8 mouse cellular contexts compared by ENCODE assay signal in genomic region chr6:57570170-57570974, GRCm38 (mm10). TPM values are rescaled to one million over a fixed set of nuclear protein-coding genes. Genes with fewer than 3 reads are reported as not detected.
A peak's percentile ranks its signal among the peaks of the same experiment; 100 is the strongest.
DNase-seq lines count a peak whose midpoint lies in the region; ATAC-seq and TF ChIP-seq lines count a peak whose summit lies in the region.

No protein-coding gene starts in this region.

- H3K4me3 ChIP-seq in embryonic facial prominence, embryonic 11.5 days (ENCODE audit: low read depth, low read length), result no peak overlapping the region
- H3K4me3 ChIP-seq in hindbrain, postnatal 0 days (ENCODE audit: low read length), result no peak overlapping the region
- H3K4me3 ChIP-seq in left cerebral cortex, adult 2 months, result no peak overlapping the region
- H3K4me3 ChIP-seq in midbrain, embryonic 16.5 days (ENCODE audit: low read depth, low read length), result no peak overlapping the region

- H3K9ac ChIP-seq in embryonic facial prominence, embryonic 11.5 days (replicated peaks; ENCODE audit: low read length), result no peak overlapping the region
- H3K9ac ChIP-seq in hindbrain, postnatal 0 days (replicated peaks; ENCODE audit: low read length), result no peak overlapping the region
- no peak overlapping the region for H3K9ac ChIP-seq in midbrain, embryonic 16.5 days (ENCODE audit: low read depth, low read length)

- H3K9me3 ChIP-seq in embryonic facial prominence, embryonic 11.5 days (replicated peaks; ENCODE audit: control insufficient read depth, low read length), result no peaks in the 10 kb centered on the region
- no peaks in the 10 kb centered on the region for H3K9me3 ChIP-seq in hindbrain, postnatal 0 days (ENCODE audit: low read length)
- no peaks in the 10 kb centered on the region for H3K9me3 ChIP-seq in midbrain, embryonic 16.5 days (replicated peaks; ENCODE audit: control insufficient read depth, low read length, poor library complexity, severe bottlenecking)

- TF ChIP-seq CTCF in hindbrain, postnatal 0 days (IDR thresholded peaks at IDR 0.05; ENCODE audit: low read depth), result peak; percentile 74
- peak; percentile 76 for TF ChIP-seq CTCF in left cerebral cortex, adult 2 months (IDR thresholded peaks at IDR 0.05)

- ATAC-seq in embryonic facial prominence, embryonic 11.5 days (replicated peaks; ENCODE audit: insufficient number of reproducible peaks, low FRiP score, low TSS enrichment, low read depth), result no peak
- peak; percentile 71 for ATAC-seq in hindbrain, postnatal 0 days
- ATAC-seq in midbrain, embryonic 16.5 days, result peak; percentile 62

- no peak overlapping the region for H3K27ac ChIP-seq in embryonic facial prominence, embryonic 11.5 days (replicated peaks; ENCODE audit: low read depth, low read length)
- H3K27ac ChIP-seq in hindbrain, postnatal 0 days, result no peak overlapping the region
- no peak overlapping the region for H3K27ac ChIP-seq in left cerebral cortex, adult 2 months
- H3K27ac ChIP-seq in midbrain, embryonic 16.5 days (ENCODE audit: low read length), result no peak overlapping the region

- no peak overlapping the region for H3K4me2 ChIP-seq in embryonic facial prominence, embryonic 11.5 days (ENCODE audit: low read depth, low read length)
- no peak overlapping the region for H3K4me2 ChIP-seq in hindbrain, postnatal 0 days (ENCODE audit: low read depth, low read length)
- no peak overlapping the region for H3K4me2 ChIP-seq in midbrain, embryonic 16.5 days (ENCODE audit: low read length)

- no peaks in the 10 kb centered on the region for H3K4me1 ChIP-seq in embryonic facial prominence, embryonic 11.5 days (ENCODE audit: control insufficient read depth, insufficient read depth, low read length)
- H3K4me1 ChIP-seq in hindbrain, postnatal 0 days (ENCODE audit: insufficient read depth, low read length), result no peaks in the 10 kb centered on the region
- H3K4me1 ChIP-seq in midbrain, embryonic 16.5 days (ENCODE audit: control insufficient read depth, insufficient read depth, low read length), result no peaks in the 10 kb centered on the region

- H3K27me3 ChIP-seq in embryonic facial prominence, embryonic 11.5 days (ENCODE audit: control insufficient read depth, insufficient read depth, low read length), result no peaks in the 10 kb centered on the region
- H3K27me3 ChIP-seq in hindbrain, postnatal 0 days (ENCODE audit: insufficient read depth, low read length), result no peaks in the 10 kb centered on the region
- no peaks in the 10 kb centered on the region for H3K27me3 ChIP-seq in midbrain, embryonic 16.5 days (ENCODE audit: control insufficient read depth, insufficient read depth, low read depth, low read length)

- intact Hi-C loops in left cerebral cortex, adult 2 months (cut with DNase I), result loop anchor here (1.0 to 10.0 kb wide), 3 partner anchors 139 to 762 kb away; partner anchors contain the start of genes Nt5c3 and Vmn1r4

- WGBS in embryonic facial prominence, embryonic 11.5 days, result 21% methylated on average over 5 of the region's 6 CpGs
- 12% methylated on average over 6 of the region's 6 CpGs for WGBS in hindbrain, postnatal 0 days
- WGBS in midbrain, embryonic 16.5 days, result 13% methylated on average over 6 of the region's 6 CpGs

- peak; percentile 55 for DNase-seq in ovary, postnatal 14 days (ENCODE audit: low spot score)
- no peak for DNase-seq in ovary, postnatal 36 days (ENCODE audit: low spot score)
- DNase-seq in ZHBTc4 (ENCODE audit: low read depth, low spot score), result peak; percentile 65
- peak; percentile 87 for DNase-seq in embryonic facial prominence, embryonic 11.5 days (ENCODE audit: low spot score)
- peak; percentile 83 for DNase-seq in hindbrain, postnatal 0 days (ENCODE audit: low spot score)
- DNase-seq in left cerebral cortex, adult 2 months (ENCODE audit: extremely low spot score in 1 of 2, low spot score in 2 of 2), result peak; percentile 30 to 31
- DNase-seq in thymus, postnatal 14 days, result peak; percentile 54

- no peaks in the 10 kb centered on the region for H3K36me3 ChIP-seq in embryonic facial prominence, embryonic 11.5 days (replicated peaks; ENCODE audit: control insufficient read depth, insufficient read depth, low read depth, low read length)
- H3K36me3 ChIP-seq in hindbrain, postnatal 0 days (ENCODE audit: insufficient read depth, low read length), result no peaks in the 10 kb centered on the region
- no peaks in the 10 kb centered on the region for H3K36me3 ChIP-seq in midbrain, embryonic 16.5 days (ENCODE audit: control insufficient read depth, insufficient read depth, low read length)

RNA-seq across cellular contexts. Expression of gene Herc6, which starts 10.4 kb away (rescaled TPM):
- 3.5 and 3.8 TPM in 2 replicates for polyA plus RNA-seq in embryonic facial prominence, embryonic 11.5 days (2014; fragmentation: Nextera tagmentation; extraction: Ambion mirVana)
- total RNA-seq in hindbrain, postnatal 0 days (2014; rRNA removed), result 0.84 and 3.5 TPM in 2 replicates
- polyA plus RNA-seq in hindbrain, postnatal 0 days (2015; fragmentation: Nextera tagmentation; extraction: Ambion mirVana), result 1.4 and 1.7 TPM in 2 replicates
- 10 to 100 TPM; 12.4 to 18.6 TPM for total RNA-seq in left cerebral cortex, adult 2 months (2021)
- 0.83 and 1.1 TPM in 2 replicates for polyA plus RNA-seq in midbrain, embryonic 16.5 days (2015; fragmentation: Nextera tagmentation; extraction: Ambion mirVana)

RNA-seq across cellular contexts. Expression of gene Ppm1k, which starts 35.1 kb away (rescaled TPM):
- polyA plus RNA-seq in embryonic facial prominence, embryonic 11.5 days (2014; fragmentation: Nextera tagmentation; extraction: Ambion mirVana), result 4.3 and 4.4 TPM in 2 replicates
- 11.3 and 12.4 TPM in 2 replicates for total RNA-seq in hindbrain, postnatal 0 days (2014; rRNA removed)
- 8.2 and 9.4 TPM in 2 replicates for polyA plus RNA-seq in hindbrain, postnatal 0 days (2015; fragmentation: Nextera tagmentation; extraction: Ambion mirVana)
- total RNA-seq in left cerebral cortex, adult 2 months (2021), result 10 to 100 TPM; 77.1 to 78.1 TPM
- polyA plus RNA-seq in midbrain, embryonic 16.5 days (2015; fragmentation: Nextera tagmentation; extraction: Ambion mirVana), result 6.6 and 7.2 TPM in 2 replicates
